Mouse (Mus musculus) MEL (cell line): ENCODE measurements around the gene Arl4a.

Experiments used
- CHD2 ChIP-seq: IDR thresholded peaks from 2 replicates; pipeline ENCODE4 v1.6.1; 2011; ENCODE audit warnings: low read length, improper control_type of control experiment
- CTCF ChIP-seq, 3 experiments: IDR thresholded peaks in 2 of 3; conservative IDR thresholded peaks in 1 of 3; 2 replicates each; pipeline ENCODE4 v1.5.1; 2011 to 2012; ENCODE audit warnings: low read length in 3 of 3, low read depth in 2 of 3, mild to moderate bottlenecking in 2 of 3, improper control_type of control experiment in 1 of 3, inconsistent platforms in 1 of 3, mixed read lengths in 1 of 3, moderate library complexity in 1 of 3; ENCODE audit not compliant: control insufficient read depth in 1 of 3, insufficient read depth in 1 of 3, poor library complexity in 1 of 3, severe bottlenecking in 1 of 3
- EP300 ChIP-seq, 2 experiments: IDR thresholded peaks; 2 replicates each; pipeline ENCODE4 v1.6.1; 2011; ENCODE audit warnings: improper control_type of control experiment in 2 of 2, low read length in 2 of 2, low read depth in 1 of 2, mild to moderate bottlenecking in 1 of 2
- GATA1 ChIP-seq: IDR thresholded peaks from 2 replicates; pipeline ENCODE4 v1.6.1; 2011; ENCODE audit warnings: low read depth, low read length, improper control_type of control experiment
- MXI1 ChIP-seq: IDR thresholded peaks from 2 replicates; pipeline ENCODE4 v1.6.1; 2011; ENCODE audit warnings: mild to moderate bottlenecking, low read depth, low read length, improper control_type of control experiment
- USF1 ChIP-seq: IDR thresholded peaks from 2 replicates; pipeline ENCODE4 v1.6.1; 2014; ENCODE audit warnings: low read depth, mild to moderate bottlenecking, inconsistent platforms, low read length, improper control_type of control experiment, moderate library complexity

- no peak for TF ChIP-seq CHD2
- TF ChIP-seq CTCF (IDR thresholded peaks at IDR 0.05 in 2 of 3, conservative IDR thresholded peaks at IDR 0.05 in 1 of 3; ENCODE audit: control insufficient read depth in 1 of 3, insufficient read depth in 1 of 3, low read depth in 2 of 3, low read length in 3 of 3, poor library complexity in 1 of 3, severe bottlenecking in 1 of 3): no peak
- peak; percentile 50; the same call in 1 of the 2 replicates for TF ChIP-seq USF1
- no peak for TF ChIP-seq MXI1
- TF ChIP-seq GATA1: no peak
- no peak for TF ChIP-seq EP300 (IDR thresholded peaks at IDR 0.05; ENCODE audit: low read depth in 1 of 2, low read length in 2 of 2)
Observed at GRCm38 (mm10) chr12:40029201-40029600, 8.6 kb downstream of the Arl4a start.
